Mouse (Mus musculus) testis, adult 2 months (tissue): Measurements from ENCODE around the gene Atrnl1.

Source experiments
- CTCF ChIP-seq: fragments of 200-500 bp; IDR thresholded peaks from 2 replicates; pipeline ENCODE4 v1.5.1; 2012; ENCODE audit warnings: low read depth, mild to moderate bottlenecking, inconsistent platforms, low read length, moderate library complexity; ENCODE audit not compliant: control insufficient read depth, insufficient read depth, insufficient replicate concordance
- POLR2A ChIP-seq: fragments of 200-500 bp; IDR thresholded peaks from 2 replicates; pipeline ENCODE4 v1.6.1; 2012; ENCODE audit warnings: low read depth, mild to moderate bottlenecking, inconsistent platforms, low read length, moderate library complexity; ENCODE audit not compliant: control insufficient read depth

- no peak for TF ChIP-seq POLR2A
- TF ChIP-seq CTCF: no peak
These were observed 508.9 kb downstream of the Atrnl1 start for GRCm38 (mm10) chr19:58119681-58120173.
